Mouse (Mus musculus) liver, embryonic 16.5 days (tissue): ENCODE results near the gene Rac3. TPM values are rescaled to one million over a fixed set of nuclear protein-coding genes. Genes with fewer than 3 reads are reported as not detected.
"Not testable (repeated sequence)": the region's sequence is repeated elsewhere in the genome, so short reads cannot be mapped to it uniquely, and the experiment has no call there.

Source experiments
- ATAC-seq: fragments of 200-750 bp; cut with Nextera tagmentation; 2 replicates; pipeline ENCODE4 v1.8.0; 2017; ENCODE audit warnings: low read depth, mild to moderate bottlenecking, moderate number of reproducible peaks, moderate library complexity
- H3K27ac ChIP-seq: fragments of 300-500 bp; sonication (generic); 2 replicates; pipeline ENCODE4 v1.5.1; 2014; ENCODE audit warnings: mild to moderate bottlenecking, low read length
- H3K27me3 ChIP-seq: fragments of 300-500 bp; sonication (generic); 2 replicates; pipeline ENCODE4 v1.6.1; 2014; ENCODE audit warnings: low read depth, low read length, mixed read lengths; ENCODE audit not compliant: control insufficient read depth, insufficient read depth
- H3K36me3 ChIP-seq: fragments of 300-500 bp; sonication (generic); 2 replicates; pipeline ENCODE4 v1.6.1; 2014; ENCODE audit warnings: mild to moderate bottlenecking; ENCODE audit not compliant: control insufficient read depth, insufficient read depth
- H3K4me1 ChIP-seq: fragments of 300-500 bp; sonication (generic); 2 replicates; pipeline ENCODE4 v1.6.1; 2014; ENCODE audit warnings: low read depth, low read length, mixed read lengths; ENCODE audit not compliant: control insufficient read depth
- H3K4me2 ChIP-seq: fragments of 300-500 bp; sonication (generic); 2 replicates; pipeline ENCODE4 v1.6.1; 2014; ENCODE audit warnings: low read depth, low read length, mixed read lengths
- H3K4me3 ChIP-seq: fragments of 300-500 bp; sonication (generic); 2 replicates; pipeline ENCODE4 v1.5.1; 2014; ENCODE audit warnings: low read depth, mild to moderate bottlenecking, low read length
- H3K9ac ChIP-seq: fragments of 300-500 bp; sonication (generic); 2 replicates; pipeline ENCODE4 v1.6.1; 2014; ENCODE audit warnings: low read depth, low read length
- H3K9me3 ChIP-seq: fragments of 300-500 bp; sonication (generic); replicated peaks from 2 replicates; pipeline ENCODE4 v1.6.1; 2016; ENCODE audit warnings: low read length; ENCODE audit not compliant: control insufficient read depth
- WGBS: fragments of 180-500 bp; shearing (Covaris S2); extraction: QIAGEN DNeasy Blood & Tissue Kit; methylation state at CpG from one replicate; pipeline ENCODE4 v1.1.7; 2014; ENCODE audit not compliant: insufficient replicate concordance; 5-methylcytosine and 5-hydroxymethylcytosine counted together
- polyA plus RNA-seq: library from polyadenylated mRNA; unstranded; fragments of >200 nt; fragmentation: Nextera tagmentation; extraction: Ambion mirVana; gene quantifications from 2 replicates; pipeline ENCODE4 v1.2.1, GENCODE M21; 2015

Rac3 gene
- polyA plus RNA-seq = 0.77 and 0.80 TPM in 2 replicates

- Histone ChIP-seq H3K9ac (peak within 1 kb of the TSS; percentile 32; the same call in 1 of the 2 replicates), H3K9me3 (no peaks in the 10 kb centered on the region), H3K27me3 (peaks cover 24% of the 10 kb centered on the region), H3K36me3 (no peaks in the 10 kb centered on the region), H3K4me1 (peaks cover 17% of the 10 kb centered on the region), H3K4me2 (peak within 1 kb of the TSS; percentile 81), H3K27ac (no peak within 1 kb of the TSS), H3K4me3 (peak within 1 kb of the TSS; percentile 51)
- ATAC-seq = peak; percentile 28; the same call in 1 of the 2 replicates
- WGBS = under 1% methylated on average over 89 of the region's 90 CpGs
These were observed at the start of gene Rac3 for GRCm38 (mm10) chr11:120721124-120722066. TSS of gene Rac3 (plus strand) at chr11:120721470.

- WGBS = 1% methylated on average over 82 of the region's 83 CpGs
- peak within 1 kb of the TSS; percentile 64 for H3K27ac ChIP-seq
- peak; percentile 96 for ATAC-seq
- peaks cover 14% of the 10 kb centered on the region for H3K4me1 ChIP-seq
- peak within 1 kb of the TSS; percentile 75 for H3K4me2 ChIP-seq
- peak within 1 kb of the TSS; percentile 79 for H3K9ac ChIP-seq
- H3K27me3 ChIP-seq = no peaks in the 10 kb centered on the region
- no peaks in the 10 kb centered on the region for H3K9me3 ChIP-seq
- peak within 1 kb of the TSS; percentile 83 for H3K4me3 ChIP-seq
- no peaks in the 10 kb centered on the region for H3K36me3 ChIP-seq
These were observed 48.3 kb upstream of the Rac3 start, which contains the start of gene Aspscr1 for GRCm38 (mm10) chr11:120672687-120673593. TSS of gene Aspscr1 (plus strand) at chr11:120672973.

- 22% methylated on average over 12 of the region's 12 CpGs for WGBS
- H3K9ac ChIP-seq = peak overlapping the region; percentile 79
- peak; percentile 2; the same call in 1 of the 2 replicates for ATAC-seq
- no peaks in the 10 kb centered on the region for H3K27me3 ChIP-seq
- no peaks in the 10 kb centered on the region for H3K36me3 ChIP-seq
- peak overlapping the region; percentile 64 for H3K27ac ChIP-seq
- H3K9me3 ChIP-seq = no peaks in the 10 kb centered on the region
- H3K4me3 ChIP-seq = peak overlapping the region; percentile 83
- peak overlapping the region; percentile 75 for H3K4me2 ChIP-seq
- peaks cover 14% of the 10 kb centered on the region for H3K4me1 ChIP-seq
These were observed 47.6 kb upstream of the Rac3 start for GRCm38 (mm10) chr11:120673594-120674122.

GRCm38 (mm10) chr11:120675875-120676274, 45.4 kb upstream of the Rac3 start:
- not testable (repeated sequence) for H3K36me3 ChIP-seq, H3K27ac ChIP-seq, ATAC-seq, H3K9ac ChIP-seq, H3K4me2 ChIP-seq, H3K4me3 ChIP-seq, H3K27me3 ChIP-seq, H3K9me3 ChIP-seq
- 65% methylated on average over 3 of the region's 5 CpGs for WGBS
- H3K4me1 ChIP-seq = peaks cover 14% of the 10 kb centered on the region

GRCm38 (mm10) chr11:120676951-120677350, 44.3 kb upstream of the Rac3 start:
- H3K27ac ChIP-seq = no peak overlapping the region

GRCm38 (mm10) chr11:120679909-120680308, 41.4 kb upstream of the Rac3 start:
- WGBS = 71% methylated on average over 3 of the region's 3 CpGs
- Histone ChIP-seq H3K4me1 (no peaks in the 10 kb centered on the region), H3K4me2 (no peak overlapping the region), H3K4me3 (no peak overlapping the region), H3K27me3 (no peaks in the 10 kb centered on the region), H3K36me3 (0 out of 2 replicates have a peak, but pooled peaks cover 2% of the 10 kb centered on the region), H3K9me3 (no peaks in the 10 kb centered on the region), H3K27ac (no peak overlapping the region), H3K9ac (no peak overlapping the region)
- peak; percentile 53; the same call in 1 of the 2 replicates for ATAC-seq

More at GRCm38 (mm10) chr11:120676951-120677350, 44.3 kb upstream of the Rac3 start:
- H3K9ac ChIP-seq = no peak overlapping the region
- peaks cover 14% of the 10 kb centered on the region for H3K4me1 ChIP-seq
- ATAC-seq = no peak
- no peaks in the 10 kb centered on the region for H3K27me3 ChIP-seq
- H3K9me3 ChIP-seq = no peaks in the 10 kb centered on the region
- 75% methylated on average over 4 of the region's 4 CpGs for WGBS
- H3K36me3 ChIP-seq = 0 out of 2 replicates have a peak, but pooled peaks cover 2% of the 10 kb centered on the region
- no peak overlapping the region for H3K4me3 ChIP-seq
- no peak overlapping the region for H3K4me2 ChIP-seq

GRCm38 (mm10) chr11:120682683-120683082, 38.6 kb upstream of the Rac3 start:
- Histone ChIP-seq H3K27ac (no peak overlapping the region), H3K4me1 (peaks cover 3% of the 10 kb centered on the region; the same call in 1 of the 2 replicates), H3K27me3 (no peaks in the 10 kb centered on the region), H3K9ac (no peak overlapping the region), H3K9me3 (no peaks in the 10 kb centered on the region), H3K4me3 (no peak overlapping the region), H3K36me3 (0 out of 2 replicates have a peak, but pooled peaks cover 2% of the 10 kb centered on the region), H3K4me2 (no peak overlapping the region)
- ATAC-seq = no peak
- WGBS = 69% methylated on average over 5 of the region's 5 CpGs

- H3K27ac ChIP-seq = no peak overlapping the region
- H3K4me3 ChIP-seq = no peak overlapping the region
- no peaks in the 10 kb centered on the region for H3K27me3 ChIP-seq
- ATAC-seq = no peak
- H3K9ac ChIP-seq = no peak overlapping the region
- H3K4me2 ChIP-seq = no peak overlapping the region
- 53% methylated on average over 3 of the region's 3 CpGs for WGBS
- H3K9me3 ChIP-seq = no peaks in the 10 kb centered on the region
- H3K4me1 ChIP-seq = peaks cover 3% of the 10 kb centered on the region; the same call in 1 of the 2 replicates
- 0 out of 2 replicates have a peak, but pooled peaks cover 2% of the 10 kb centered on the region for H3K36me3 ChIP-seq
These were observed 37.7 kb upstream of the Rac3 start for GRCm38 (mm10) chr11:120683536-120683935.
